Mouse (Mus musculus) embryonic facial prominence, embryonic 12.5 days (tissue): ENCODE data around the gene Pkn3. TPM values are rescaled to one million over a fixed set of nuclear protein-coding genes. Genes with fewer than 3 reads are reported as not detected.

Experiments
- ATAC-seq: fragments of 200-750 bp; cut with Nextera tagmentation; 2 replicates; pipeline ENCODE4 v1.8.0; 2017; ENCODE audit not compliant: insufficient number of reproducible peaks, insufficient read depth, low FRiP score, low TSS enrichment
- H3K27ac ChIP-seq: fragments of 300-500 bp; sonication (generic); 2 replicates; pipeline ENCODE4 v1.5.1; 2016; ENCODE audit warnings: mild to moderate bottlenecking
- H3K27me3 ChIP-seq: fragments of 300-500 bp; sonication (generic); 2 replicates; pipeline ENCODE4 v1.6.1; 2016; ENCODE audit warnings: mild to moderate bottlenecking, moderate library complexity
- H3K36me3 ChIP-seq: fragments of 300-500 bp; sonication (generic); 2 replicates; pipeline ENCODE4 v1.6.1; 2016; ENCODE audit warnings: mild to moderate bottlenecking
- H3K4me1 ChIP-seq: fragments of 300-500 bp; sonication (generic); 2 replicates; pipeline ENCODE4 v1.6.1; 2016
- H3K4me2 ChIP-seq: fragments of 300-500 bp; sonication (generic); replicated peaks from 2 replicates; pipeline ENCODE4 v1.6.1; 2016; ENCODE audit warnings: mild to moderate bottlenecking, moderate library complexity
- H3K4me3 ChIP-seq: fragments of 300-500 bp; sonication (generic); 2 replicates; pipeline ENCODE4 v1.5.1; 2016; ENCODE audit warnings: mild to moderate bottlenecking
- H3K9ac ChIP-seq: fragments of 300-500 bp; sonication (generic); 2 replicates; pipeline ENCODE4 v1.6.1; 2016; ENCODE audit warnings: mild to moderate bottlenecking, moderate library complexity
- H3K9me3 ChIP-seq: fragments of 300-500 bp; sonication (generic); 2 replicates; pipeline ENCODE4 v1.6.1; 2016; ENCODE audit warnings: mild to moderate bottlenecking, moderate library complexity
- WGBS: fragments of 180-500 bp; shearing (Covaris S2); methylation state at CpG from one replicate; pipeline ENCODE4 v1.1.7; 2016; 5-methylcytosine and 5-hydroxymethylcytosine counted together
- polyA plus RNA-seq: library from polyadenylated mRNA; unstranded; fragments of >200 nt; fragmentation: Nextera tagmentation; extraction: Ambion mirVana; gene quantifications from 2 replicates; pipeline ENCODE4 v1.2.1, GENCODE M21; 2016

The Pkn3 gene
- polyA plus RNA-seq, 1 experiment from 2014 or later: 11.6 TPM

GRCm38 (mm10) chr2:30107646-30108045 is 30.2 kb downstream of the Pkn3 start:
- peaks cover 78% of the 10 kb centered on the region for H3K36me3 ChIP-seq

GRCm38 (mm10) chr2:30108260-30108659 is 30.8 kb downstream of the Pkn3 start:
- no peak overlapping the region for H3K9ac ChIP-seq
- no peaks in the 10 kb centered on the region for H3K4me1 ChIP-seq
- peaks cover 78% of the 10 kb centered on the region for H3K36me3 ChIP-seq
- no peak overlapping the region for H3K4me2 ChIP-seq
- H3K9me3 ChIP-seq: no peaks in the 10 kb centered on the region
- no peak overlapping the region for H3K4me3 ChIP-seq
- ATAC-seq: no peak
- H3K27me3 ChIP-seq: no peaks in the 10 kb centered on the region
- 92% methylated on average over 4 of the region's 4 CpGs for WGBS
- H3K27ac ChIP-seq: no peak overlapping the region

More at GRCm38 (mm10) chr2:30107646-30108045, 30.2 kb downstream of the Pkn3 start:
- Histone ChIP-seq H3K27me3 (no peaks in the 10 kb centered on the region), H3K4me2 (no peak overlapping the region), H3K4me1 (no peaks in the 10 kb centered on the region), H3K9ac (no peak overlapping the region), H3K27ac (no peak overlapping the region), H3K9me3 (no peaks in the 10 kb centered on the region), H3K4me3 (no peak overlapping the region)
- no peak for ATAC-seq
- 92% methylated on average over 5 of the region's 5 CpGs for WGBS

GRCm38 (mm10) chr2:30111500-30111899 is 34.0 kb downstream of the Pkn3 start:
- Histone ChIP-seq H3K4me3 (no peak overlapping the region), H3K9me3 (no peaks in the 10 kb centered on the region), H3K4me2 (no peak overlapping the region), H3K27ac (no peak overlapping the region), H3K27me3 (no peaks in the 10 kb centered on the region), H3K36me3 (peaks cover 64% of the 10 kb centered on the region), H3K4me1 (no peaks in the 10 kb centered on the region), H3K9ac (no peak overlapping the region)
- no peak for ATAC-seq
- 94% methylated on average over 2 of the region's 2 CpGs for WGBS

GRCm38 (mm10) chr2:30112564-30112963 is 35.1 kb downstream of the Pkn3 start:
- H3K36me3 ChIP-seq: peaks cover 55% of the 10 kb centered on the region
- no peak for ATAC-seq

GRCm38 (mm10) chr2:30119641-30120051 is 42.2 kb downstream of the Pkn3 start:
- no peak for ATAC-seq
- H3K9ac ChIP-seq: no peak overlapping the region
- H3K9me3 ChIP-seq: no peaks in the 10 kb centered on the region

More at GRCm38 (mm10) chr2:30112564-30112963, 35.1 kb downstream of the Pkn3 start:
- Histone ChIP-seq H3K27me3 (no peaks in the 10 kb centered on the region), H3K9ac (no peak overlapping the region), H3K4me2 (no peak overlapping the region), H3K4me1 (no peaks in the 10 kb centered on the region), H3K9me3 (no peaks in the 10 kb centered on the region), H3K4me3 (no peak overlapping the region), H3K27ac (no peak overlapping the region)
- WGBS: 91% methylated on average over 5 of the region's 5 CpGs

GRCm38 (mm10) chr2:30120269-30120668 is 42.8 kb downstream of the Pkn3 start:
- Histone ChIP-seq H3K9me3 (no peaks in the 10 kb centered on the region), H3K4me3 (no peak overlapping the region), H3K9ac (no peak overlapping the region), H3K27me3 (no peaks in the 10 kb centered on the region), H3K27ac (no peak overlapping the region), H3K4me1 (peaks cover 18% of the 10 kb centered on the region), H3K4me2 (no peak overlapping the region), H3K36me3 (0 out of 2 replicates have a peak, but pooled peaks cover 8% of the 10 kb centered on the region)
- WGBS: 81% methylated on average over 4 of the region's 4 CpGs
- no peak for ATAC-seq

More at GRCm38 (mm10) chr2:30119641-30120051, 42.2 kb downstream of the Pkn3 start:
- 27% methylated on average over 6 of the region's 6 CpGs for WGBS
- Histone ChIP-seq H3K4me2 (no peak overlapping the region), H3K36me3 (0 out of 2 replicates have a peak, but pooled peaks cover 11% of the 10 kb centered on the region), H3K27ac (no peak overlapping the region), H3K4me1 (peaks cover 15% of the 10 kb centered on the region), H3K4me3 (no peak overlapping the region), H3K27me3 (no peaks in the 10 kb centered on the region)

GRCm38 (mm10) chr2:30122766-30123165 is 45.3 kb downstream of the Pkn3 start:
- WGBS: 81% methylated on average over 5 of the region's 5 CpGs
- H3K4me3 ChIP-seq: no peak overlapping the region
- H3K4me2 ChIP-seq: 0 out of 2 replicates have a peak overlapping the region, but pooled peaks have one; percentile 89

GRCm38 (mm10) chr2:30123729-30124471 is 46.4 kb downstream of the Pkn3 start:
- peak; percentile 80 for ATAC-seq
- Histone ChIP-seq H3K4me1 (peaks cover 20% of the 10 kb centered on the region), H3K36me3 (0 out of 2 replicates have a peak, but pooled peaks cover 8% of the 10 kb centered on the region), H3K9me3 (no peaks in the 10 kb centered on the region), H3K9ac (peak overlapping the region; percentile 87), H3K4me2 (peak overlapping the region; percentile 89), H3K4me3 (peak overlapping the region; percentile 79), H3K27me3 (no peaks in the 10 kb centered on the region), H3K27ac (peak overlapping the region; percentile 82)
- WGBS: 1% methylated on average over 40 of the region's 44 CpGs

More at GRCm38 (mm10) chr2:30122766-30123165, 45.3 kb downstream of the Pkn3 start:
- Histone ChIP-seq H3K36me3 (0 out of 2 replicates have a peak, but pooled peaks cover 8% of the 10 kb centered on the region), H3K27me3 (no peaks in the 10 kb centered on the region), H3K9me3 (no peaks in the 10 kb centered on the region), H3K4me1 (peaks cover 20% of the 10 kb centered on the region), H3K27ac (no peak overlapping the region), H3K9ac (no peak overlapping the region)
- ATAC-seq: no peak

- Histone ChIP-seq H3K4me3 (peak within 1 kb of the TSS; percentile 79), H3K9ac (peak within 1 kb of the TSS; percentile 87), H3K36me3 (0 out of 2 replicates have a peak, but pooled peaks cover 8% of the 10 kb centered on the region), H3K27me3 (no peaks in the 10 kb centered on the region), H3K4me2 (peak within 1 kb of the TSS; percentile 89), H3K9me3 (no peaks in the 10 kb centered on the region), H3K4me1 (peaks cover 20% of the 10 kb centered on the region), H3K27ac (peak within 1 kb of the TSS; percentile 82)
- WGBS: 12% methylated on average over 28 of the region's 31 CpGs
- peak; percentile 94 for ATAC-seq
These were observed 47.2 kb downstream of the Pkn3 start, which contains the start of gene Zer1 for GRCm38 (mm10) chr2:30124472-30125274. Gene Zer1, minus strand, starts transcription at chr2:30124585.

GRCm38 (mm10) chr2:30128789-30129188 is 51.3 kb downstream of the Pkn3 start:
- no peak for ATAC-seq
- 30% methylated on average over 2 of the region's 2 CpGs for WGBS
- peaks cover 14% of the 10 kb centered on the region for H3K4me1 ChIP-seq

GRCm38 (mm10) chr2:30130156-30130555 is 52.7 kb downstream of the Pkn3 start:
- Histone ChIP-seq H3K4me1 (peaks cover 22% of the 10 kb centered on the region), H3K9ac (no peak overlapping the region), H3K36me3 (peaks cover under 1% of the 10 kb centered on the region; the same call in 1 of the 2 replicates), H3K27ac (no peak overlapping the region), H3K9me3 (no peaks in the 10 kb centered on the region), H3K4me3 (no peak overlapping the region), H3K4me2 (no peak overlapping the region), H3K27me3 (no peaks in the 10 kb centered on the region)
- 79% methylated on average over 4 of the region's 4 CpGs for WGBS
- ATAC-seq: no peak

More at GRCm38 (mm10) chr2:30128789-30129188, 51.3 kb downstream of the Pkn3 start:
- Histone ChIP-seq H3K27ac (no peak overlapping the region), H3K9me3 (no peaks in the 10 kb centered on the region), H3K9ac (no peak overlapping the region), H3K4me3 (no peak overlapping the region), H3K4me2 (no peak overlapping the region), H3K27me3 (no peaks in the 10 kb centered on the region), H3K36me3 (no peaks in the 10 kb centered on the region)
